Mouse (Mus musculus) ES-E14 (cell line): ENCODE data around the gene Tex22.

Experiments
- HCFC1 ChIP-seq: IDR thresholded peaks from 2 replicates; pipeline ENCODE4 v1.6.1; 2012; ENCODE audit warnings: low read length, inconsistent platforms, borderline replicate concordance; ENCODE audit not compliant: insufficient read depth
- MAFK ChIP-seq: IDR thresholded peaks from 2 replicates; pipeline ENCODE4 v1.6.1; 2014; ENCODE audit warnings: mild to moderate bottlenecking, low read depth, low read length, inconsistent platforms; ENCODE audit not compliant: insufficient read depth
- ZC3H11A ChIP-seq: IDR thresholded peaks from 2 replicates; pipeline ENCODE4 v1.6.1; 2012; ENCODE audit warnings: low read depth, mild to moderate bottlenecking, inconsistent platforms, low read length, borderline replicate concordance
- ZNF384 ChIP-seq: IDR thresholded peaks from 2 replicates; pipeline ENCODE4 v1.6.1; 2012; ENCODE audit warnings: low read depth, low read length, inconsistent platforms

- TF ChIP-seq ZNF384 (no peak), HCFC1 (no peak), ZC3H11A (no peak), MAFK (no peak)
Measured at GRCm38 (mm10) chr12:113031441-113031840, 42.9 kb upstream of the Tex22 start.
